Mouse (Mus musculus): Measurements from ENCODE around the gene Fam69a.

The Fam69a gene

GRCm38 (mm10) chr5:107900206-107901013, 86.5 kb downstream of the Fam69a start, which contains the start of gene Rpl5:
Rpl5 (plus strand) TSS chr5:107900502.
- peak; percentile 97 for DNase-seq

DNA sequence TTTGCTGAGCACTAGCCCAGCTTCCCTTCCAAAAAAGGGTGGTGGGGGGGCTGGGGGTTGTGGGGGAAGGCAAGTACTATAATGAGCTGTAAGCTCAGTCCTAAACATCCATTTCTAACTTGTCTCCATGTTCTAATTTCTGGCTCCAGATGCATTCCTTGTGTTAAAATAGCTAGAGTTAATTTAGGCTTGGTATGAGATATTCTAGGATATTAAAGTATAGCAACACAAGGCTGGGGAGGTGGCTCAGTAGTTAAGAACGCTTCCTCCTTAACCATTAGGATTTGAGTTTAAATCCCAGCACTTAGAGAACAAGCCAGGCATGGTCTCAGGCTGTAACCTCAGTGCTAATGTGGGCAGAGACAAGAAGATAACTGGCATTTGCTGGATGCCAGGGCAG, 90.6 kb downstream of the Fam69a start:
- no peak for DNase-seq

GRCm38 (mm10) chr5:107894676-107895075, 92.2 kb downstream of the Fam69a start:
- DNase-seq, result no peak

- DNase-seq, result peak; percentile 63
These were observed 95.4 kb downstream of the Fam69a start for GRCm38 (mm10) chr5:107891515-107891914.

DNA sequence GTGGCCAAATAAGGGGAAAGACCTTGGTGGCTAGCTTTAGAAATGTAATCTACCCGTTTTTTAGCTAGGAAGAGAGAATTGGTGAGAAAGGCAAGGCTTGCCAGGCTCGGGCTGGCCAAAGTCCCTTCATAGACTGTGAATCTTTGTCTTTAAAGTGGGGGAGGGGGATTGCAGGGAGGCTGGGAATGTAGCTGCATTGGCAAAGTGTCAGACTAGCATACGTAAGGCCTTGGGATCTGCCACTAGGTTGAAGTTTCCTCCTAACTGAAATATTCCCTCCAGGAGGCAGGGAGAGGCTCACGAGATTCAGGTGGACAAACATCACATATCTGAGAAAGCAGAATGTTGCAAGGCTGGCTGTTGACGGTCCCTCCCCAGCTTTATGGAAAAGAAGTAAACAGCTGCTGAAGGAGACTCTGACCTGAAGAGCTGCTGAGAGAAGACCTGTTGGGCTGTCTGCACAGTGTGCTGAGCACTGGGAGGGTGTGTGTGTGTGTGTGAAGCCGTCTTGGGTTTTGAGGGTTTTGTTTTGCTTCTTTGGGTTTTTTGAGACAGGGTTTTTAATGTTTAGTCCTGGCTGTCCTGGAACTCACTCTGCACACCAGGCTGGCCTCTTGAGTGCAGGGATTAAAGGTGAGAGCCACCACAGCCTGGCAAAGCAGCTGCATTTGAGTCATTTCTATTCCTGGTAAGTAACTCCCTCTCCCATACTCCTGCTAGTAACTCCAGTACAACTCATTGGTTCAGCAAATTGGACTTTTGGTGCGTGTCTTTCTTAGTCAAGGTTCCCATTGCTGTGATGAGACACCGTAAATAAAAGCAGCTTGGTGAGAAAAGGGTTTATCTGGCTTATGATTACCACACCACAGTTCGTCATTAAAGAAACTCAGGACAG, 96.6 kb downstream of the Fam69a start:
- DNase-seq, result peak; percentile 10

GRCm38 (mm10) chr5:107880710-107881109, 106.2 kb downstream of the Fam69a start:
- DNase-seq, result no peak

- no peak for DNase-seq
These were observed 109.8 kb downstream of the Fam69a start for GRCm38 (mm10) chr5:107877053-107877452.

DNA sequence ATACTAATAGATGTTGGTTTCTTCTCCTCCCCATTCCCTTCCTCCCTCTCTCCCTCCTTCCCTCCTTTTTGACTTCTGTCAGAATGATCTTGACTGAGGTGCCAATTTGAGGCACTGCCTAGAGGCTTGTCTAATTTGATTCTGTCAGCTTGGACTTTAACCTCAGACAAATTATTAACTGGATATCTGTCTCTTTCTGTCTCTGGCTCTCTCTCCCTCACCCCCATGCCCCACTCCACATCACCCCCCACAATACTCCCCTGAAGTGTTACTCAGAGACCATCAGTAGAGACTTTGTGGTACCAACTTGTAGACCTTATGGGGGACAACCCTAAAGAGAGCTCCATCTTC, 111.6 kb downstream of the Fam69a start:
- no peak for DNase-seq

DNA sequence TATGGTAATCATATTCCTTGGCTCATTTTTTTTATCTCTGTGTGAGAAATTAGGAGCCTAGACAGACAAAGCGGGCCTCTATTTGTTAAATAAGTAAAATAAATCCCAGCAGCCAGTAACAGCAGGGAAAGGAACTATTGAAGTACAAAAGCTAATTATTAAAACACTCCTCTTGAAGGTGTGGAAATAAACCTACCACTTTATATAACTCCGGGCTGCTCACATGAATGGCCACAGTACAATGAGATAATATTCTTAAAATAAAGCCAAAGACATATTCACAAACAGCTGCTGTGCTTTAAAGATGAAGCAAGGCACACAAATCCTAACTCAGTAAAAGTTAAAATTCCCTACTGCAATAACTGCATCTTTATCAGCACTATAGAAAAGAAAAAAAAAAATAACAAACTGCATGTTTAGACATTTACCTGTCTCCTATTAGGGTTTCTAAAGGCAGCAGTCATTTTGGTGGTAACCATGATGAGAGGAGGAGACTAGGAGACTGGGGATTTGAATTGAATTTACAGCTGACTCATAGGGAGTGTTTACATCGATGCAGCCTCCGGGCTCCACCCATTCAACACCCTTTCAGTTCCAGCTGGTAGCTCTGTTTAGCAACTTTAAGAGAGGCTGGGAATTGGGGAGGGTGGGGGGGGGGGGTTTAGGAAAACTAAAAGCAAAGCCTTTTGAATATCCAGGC, 112.2 kb downstream of the Fam69a start, which contains the start of gene Evi5:
TSS of gene Evi5 (minus strand) at position 547 of the 700 bp plus-strand sequence.
- no peak for DNase-seq

DNA sequence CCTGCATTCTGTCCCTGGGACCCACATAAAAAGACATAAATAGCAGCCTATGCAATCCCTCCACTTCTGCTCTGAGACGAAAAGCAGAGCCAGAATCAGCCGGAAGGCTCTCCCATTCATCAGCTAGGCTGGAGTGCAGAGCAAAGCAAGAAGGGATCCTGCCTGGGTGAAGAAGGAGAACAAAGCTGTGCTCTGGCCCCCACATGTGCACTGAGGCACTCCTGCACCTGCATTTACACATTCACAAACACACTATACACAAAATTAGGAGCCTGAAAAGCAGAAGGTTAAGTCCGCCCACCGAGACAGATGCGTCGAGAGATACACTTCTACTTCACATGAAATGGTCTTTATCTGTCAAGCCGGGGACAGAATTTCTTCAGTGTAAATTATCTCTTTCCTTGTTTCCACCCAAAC, 113.0 kb downstream of the Fam69a start:
- DNase-seq, result no peak

DNA sequence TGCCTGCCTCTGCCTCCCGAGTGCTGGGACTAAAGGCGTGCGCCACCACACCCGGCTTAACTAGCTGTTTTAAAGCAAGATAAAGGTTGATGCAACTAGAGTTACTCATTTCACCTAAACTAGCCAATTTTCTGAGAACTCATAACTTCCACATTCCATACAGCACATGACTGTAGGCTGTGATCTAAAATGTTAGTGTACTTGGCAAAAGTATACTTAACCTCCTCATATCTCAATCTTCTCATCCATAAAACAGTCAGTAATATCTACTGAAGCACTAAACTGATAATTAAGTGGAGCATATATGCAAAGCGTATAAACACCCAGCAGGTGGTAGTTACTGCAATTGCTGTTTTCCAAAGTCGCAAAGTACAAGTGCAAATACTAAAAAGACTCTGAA, 113.6 kb downstream of the Fam69a start:
- no peak for DNase-seq

DNA sequence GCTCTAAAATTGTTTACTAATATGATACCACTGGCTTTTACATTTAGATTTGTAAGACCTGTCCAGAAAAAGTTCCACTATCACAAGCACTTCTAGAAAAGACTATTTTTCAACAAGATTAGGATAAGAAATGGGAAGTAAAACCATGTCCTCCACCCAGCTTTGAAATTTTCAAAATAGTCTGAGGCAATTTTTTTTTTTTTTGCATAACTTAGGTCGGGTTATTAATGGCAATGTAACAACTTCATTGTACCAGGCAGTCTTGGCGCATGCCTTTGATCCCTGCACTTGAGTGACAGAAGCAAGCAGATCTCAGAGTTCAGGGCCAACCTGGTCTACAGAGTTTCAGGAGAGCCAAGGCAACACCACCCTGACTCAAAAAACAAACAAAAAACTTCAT, 117.2 kb downstream of the Fam69a start:
- DNase-seq, result no peak

GRCm38 (mm10) chr5:107868905-107869424, 117.9 kb downstream of the Fam69a start:
- peak; percentile 96 for DNase-seq

DNA sequence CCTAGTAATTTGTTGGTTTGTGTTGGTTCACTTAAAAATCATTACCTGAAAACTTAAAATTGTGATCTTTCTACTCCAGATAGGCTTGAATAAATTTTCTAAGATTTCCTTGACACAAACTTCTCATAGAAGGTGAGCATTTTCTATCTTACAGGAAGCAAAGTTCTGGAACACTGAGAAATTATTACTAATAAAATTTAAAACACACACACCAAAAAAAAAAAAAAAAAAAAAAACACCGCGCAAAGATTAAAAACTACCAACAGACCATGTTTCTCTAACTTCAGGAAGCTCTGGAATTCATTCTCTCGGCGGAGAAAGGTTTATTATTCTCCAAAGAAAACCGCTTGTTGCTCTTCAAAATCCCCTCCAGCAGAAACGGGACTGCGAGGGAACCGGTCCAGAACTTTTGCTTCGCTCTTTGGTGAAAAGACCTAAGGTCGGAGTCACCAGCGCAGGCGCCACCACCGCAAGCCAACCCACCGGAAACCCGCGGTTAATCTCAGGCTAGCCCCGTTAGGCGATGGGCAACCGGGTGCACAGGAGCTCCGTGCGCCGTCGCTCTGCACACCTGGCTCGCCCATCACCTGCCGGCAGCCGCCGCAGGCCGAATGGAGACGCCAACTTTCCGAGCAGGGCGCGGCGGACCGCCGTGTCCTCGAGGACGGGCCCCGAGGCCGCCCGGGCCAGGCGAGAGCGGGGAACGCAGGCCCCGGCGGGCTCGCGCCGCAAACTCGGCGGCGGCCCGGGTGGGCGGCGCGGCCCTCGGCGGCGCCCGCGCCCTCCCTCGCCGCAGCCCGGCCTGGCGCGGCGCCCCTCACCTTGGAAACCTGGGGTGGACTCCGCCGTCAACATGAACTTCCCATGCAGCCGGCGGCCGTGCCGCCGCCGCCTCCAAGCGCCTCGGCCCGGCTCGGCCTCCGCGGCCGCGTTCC, 118.6 kb downstream of the Fam69a start:
- DNase-seq, result peak; percentile 68

DNA sequence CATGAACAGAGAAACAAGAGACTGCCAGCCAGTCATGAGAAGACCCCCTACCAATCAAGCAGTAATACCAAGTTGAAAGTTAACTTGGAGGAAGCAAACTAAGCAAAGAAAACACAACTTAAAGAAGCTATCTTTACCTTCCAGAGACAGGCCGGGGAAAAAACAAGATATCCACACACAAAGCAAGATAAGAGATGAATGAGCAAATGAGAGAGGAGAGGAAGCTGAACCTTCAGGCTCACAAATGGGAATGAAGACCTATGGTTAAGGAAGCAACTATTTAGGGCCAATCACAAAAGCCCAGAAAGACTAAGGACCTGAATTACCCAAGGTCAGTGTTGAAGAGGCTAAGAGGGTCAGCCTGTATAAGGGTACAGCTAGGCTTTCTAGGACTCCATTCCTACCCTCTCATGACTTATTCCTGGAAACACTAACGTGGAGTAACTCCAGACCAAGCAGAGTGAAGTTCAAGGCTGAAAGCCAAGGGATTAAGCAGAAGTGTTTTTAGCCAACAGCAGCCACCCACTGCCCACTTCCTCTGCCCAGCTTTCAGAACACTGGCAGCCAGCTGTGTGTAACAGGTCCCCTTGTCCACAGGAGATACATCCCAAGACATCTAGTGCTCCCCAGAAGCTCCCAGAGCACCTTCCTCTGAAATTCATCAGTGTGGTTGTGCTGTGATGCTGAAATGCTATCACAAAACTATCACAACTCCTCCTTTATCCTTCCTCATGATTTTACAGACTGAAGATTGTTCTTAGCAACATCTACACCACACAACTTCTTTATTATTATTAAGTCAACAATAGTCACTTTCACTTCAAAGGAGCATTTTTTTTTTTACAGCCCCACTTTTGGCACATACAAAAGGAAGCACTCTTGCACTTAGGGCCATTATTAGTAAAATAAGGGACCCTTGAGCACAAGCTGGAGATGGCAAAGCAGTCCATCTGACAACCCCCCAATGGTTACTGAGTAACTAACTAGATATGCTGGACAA, 120.5 kb downstream of the Fam69a start:
- peak; percentile 19 for DNase-seq

DNA sequence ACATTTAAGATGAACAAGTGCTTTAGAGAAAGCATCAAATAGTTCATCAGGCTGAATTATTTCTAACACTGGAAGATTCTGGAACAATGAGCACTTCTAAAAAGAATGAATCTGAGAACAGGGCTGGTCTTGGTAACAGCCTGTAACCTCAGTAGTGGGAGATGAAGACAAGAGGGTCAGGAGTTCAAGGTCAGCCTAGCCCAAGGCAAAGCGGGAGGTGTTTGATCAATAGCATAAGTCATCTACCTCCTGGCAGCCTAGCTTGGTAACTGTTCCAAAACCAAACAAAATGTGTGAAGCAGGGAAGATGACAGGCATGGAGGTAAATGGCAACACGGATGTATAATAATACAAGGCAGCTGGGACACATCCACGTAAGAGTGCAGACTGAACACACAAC, 122.9 kb downstream of the Fam69a start:
- DNase-seq, result no peak

- DNase-seq, result no peak
These were observed 127.9 kb downstream of the Fam69a start for GRCm38 (mm10) chr5:107858963-107859362.

Measured in lung, postnatal 10 days (tissue).